Mouse (Mus musculus): ENCODE data around the gene Bub1b. TPM values are rescaled to one million over a fixed set of nuclear protein-coding genes. Genes with fewer than 3 reads are reported as not detected.
A peak's percentile ranks its signal among the peaks of the same experiment; 100 is the strongest.
"Not testable (repeated sequence)": the region's sequence is repeated elsewhere in the genome, so short reads cannot be mapped to it uniquely, and the experiment has no call there.

The Bub1b gene
- 2.9 and 3.4 TPM in 2 replicates for polyA plus RNA-seq (2012; rRNA removed)

DNA sequence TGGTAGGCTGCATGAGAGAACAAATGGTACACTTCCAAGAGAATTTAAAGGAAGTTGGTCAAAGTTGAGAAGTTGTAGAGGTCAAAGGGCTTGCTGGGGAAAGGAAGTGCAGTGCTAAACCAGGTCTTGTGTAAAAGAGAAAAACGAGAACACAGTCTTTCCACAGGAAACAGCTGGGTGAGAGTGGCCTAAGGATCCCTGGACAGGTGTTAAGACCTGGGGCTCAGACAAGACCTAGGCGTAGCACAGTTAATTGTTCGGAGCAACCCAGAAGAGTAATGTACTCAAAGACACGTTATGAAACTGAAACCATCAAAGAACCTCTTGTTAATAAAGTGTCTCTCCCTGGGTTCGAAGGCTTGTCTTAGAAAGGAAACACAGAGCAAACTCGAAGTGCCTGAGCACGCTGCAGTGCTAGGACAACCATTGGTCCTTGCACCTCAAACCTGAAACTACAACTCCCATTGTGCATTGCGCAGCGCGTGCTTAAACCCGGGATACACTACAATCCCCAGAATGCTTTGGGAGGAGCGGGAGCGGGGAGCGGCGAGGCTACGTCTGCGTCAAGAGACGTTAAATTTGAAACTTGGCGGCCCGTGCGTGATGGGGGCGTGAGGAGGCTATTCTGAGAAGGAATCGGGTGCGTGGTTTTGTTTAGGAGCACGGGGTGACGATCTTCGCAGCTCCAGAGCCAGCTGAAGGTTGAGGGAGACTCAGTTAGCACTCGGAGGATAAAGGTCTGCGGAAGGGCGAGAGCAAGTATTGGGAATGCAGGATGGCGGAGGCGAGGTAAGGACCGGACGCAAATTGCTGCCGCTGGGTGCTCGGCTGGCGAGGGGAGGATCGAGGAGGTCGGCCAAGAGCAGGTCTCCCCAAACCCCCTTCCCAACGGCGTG is at the start of gene Bub1b:
Gene Bub1b, plus strand, starts transcription at position 539 of the 896 bp plus-strand sequence.
- DNase-seq = peak; percentile 87 to 90
- Histone ChIP-seq H3K4me3 (replicated peaks; ENCODE audit: insufficient read depth, low read depth, low read length) (peak within 1 kb of the TSS; percentile 86), H3K4me1 (ENCODE audit: control insufficient read depth, insufficient read depth, low read length) (no peaks in the 10 kb centered on the region), H3K27me3 (ENCODE audit: control insufficient read depth, insufficient read depth, low read length) (no peaks in the 10 kb centered on the region), H3K27ac (ENCODE audit: insufficient read depth, low read length) (no peak within 1 kb of the TSS)
- TF ChIP-seq CTCF (IDR thresholded peaks at IDR 0.05; ENCODE audit: borderline replicate concordance, insufficient read depth, low read depth, low read length) (no peak), POLR2A (IDR thresholded peaks at IDR 0.05; ENCODE audit: borderline replicate concordance, insufficient read depth, low read length) (no peak)
- WGBS = 5% methylated on average over 41 of the region's 41 CpGs

DNA sequence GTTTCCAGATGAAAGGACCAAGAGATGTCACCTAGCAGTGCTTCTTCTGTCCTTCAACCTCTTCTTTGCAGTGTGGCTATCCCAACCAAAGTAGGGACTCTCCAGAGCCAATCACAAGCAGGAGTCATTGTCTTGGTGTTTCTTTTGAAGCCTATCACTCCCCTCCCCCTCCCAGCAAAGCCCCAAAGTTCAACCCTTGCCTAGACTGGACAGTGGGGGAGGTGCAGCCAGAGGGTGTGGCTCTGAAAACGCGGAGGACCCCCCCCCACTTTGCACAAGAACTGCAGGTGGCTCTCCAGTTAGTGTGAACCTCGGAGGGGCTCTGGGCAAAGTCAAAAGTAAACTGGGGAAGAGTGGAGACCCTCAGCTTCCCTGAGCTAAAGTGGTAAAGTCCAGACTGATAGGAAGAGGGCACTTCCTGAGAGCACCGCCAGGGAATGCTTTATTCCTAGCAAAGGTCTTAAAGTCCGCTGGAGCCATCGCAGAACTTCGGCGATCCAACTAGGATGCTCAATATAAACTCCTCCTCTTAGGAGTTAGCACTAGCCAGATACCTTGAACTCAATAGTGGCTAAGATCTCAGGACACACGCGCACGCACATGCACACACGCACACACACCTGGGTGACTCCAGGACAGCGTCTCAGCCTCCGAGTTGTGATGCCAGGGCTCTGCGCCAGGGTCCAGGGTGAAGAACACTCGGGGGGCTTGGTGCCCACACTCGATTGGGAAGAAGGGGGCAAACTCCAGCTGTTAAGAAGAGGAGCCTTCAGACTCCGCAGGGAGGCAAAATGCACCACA is 49.4 kb upstream of the Bub1b start:
- WGBS = 1% methylated on average over 18 of the region's 18 CpGs
- Histone ChIP-seq H3K27ac (ENCODE audit: insufficient read depth, low read length) (no peak overlapping the region), H3K27me3 (ENCODE audit: control insufficient read depth, insufficient read depth, low read length) (no peaks in the 10 kb centered on the region), H3K4me1 (ENCODE audit: control insufficient read depth, insufficient read depth, low read length) (peaks cover 41% of the 10 kb centered on the region), H3K4me3 (replicated peaks; ENCODE audit: insufficient read depth, low read depth, low read length) (peak overlapping the region; percentile 72)
- DNase-seq = peak in 1 of 2 experiments; percentile 53
- TF ChIP-seq CTCF (IDR thresholded peaks at IDR 0.05; ENCODE audit: borderline replicate concordance, insufficient read depth, low read depth, low read length) = 0 out of 2 replicates have a peak, but pooled peaks have one; percentile 14
- no peak for TF ChIP-seq POLR2A (IDR thresholded peaks at IDR 0.05; ENCODE audit: borderline replicate concordance, insufficient read depth, low read length)

DNA sequence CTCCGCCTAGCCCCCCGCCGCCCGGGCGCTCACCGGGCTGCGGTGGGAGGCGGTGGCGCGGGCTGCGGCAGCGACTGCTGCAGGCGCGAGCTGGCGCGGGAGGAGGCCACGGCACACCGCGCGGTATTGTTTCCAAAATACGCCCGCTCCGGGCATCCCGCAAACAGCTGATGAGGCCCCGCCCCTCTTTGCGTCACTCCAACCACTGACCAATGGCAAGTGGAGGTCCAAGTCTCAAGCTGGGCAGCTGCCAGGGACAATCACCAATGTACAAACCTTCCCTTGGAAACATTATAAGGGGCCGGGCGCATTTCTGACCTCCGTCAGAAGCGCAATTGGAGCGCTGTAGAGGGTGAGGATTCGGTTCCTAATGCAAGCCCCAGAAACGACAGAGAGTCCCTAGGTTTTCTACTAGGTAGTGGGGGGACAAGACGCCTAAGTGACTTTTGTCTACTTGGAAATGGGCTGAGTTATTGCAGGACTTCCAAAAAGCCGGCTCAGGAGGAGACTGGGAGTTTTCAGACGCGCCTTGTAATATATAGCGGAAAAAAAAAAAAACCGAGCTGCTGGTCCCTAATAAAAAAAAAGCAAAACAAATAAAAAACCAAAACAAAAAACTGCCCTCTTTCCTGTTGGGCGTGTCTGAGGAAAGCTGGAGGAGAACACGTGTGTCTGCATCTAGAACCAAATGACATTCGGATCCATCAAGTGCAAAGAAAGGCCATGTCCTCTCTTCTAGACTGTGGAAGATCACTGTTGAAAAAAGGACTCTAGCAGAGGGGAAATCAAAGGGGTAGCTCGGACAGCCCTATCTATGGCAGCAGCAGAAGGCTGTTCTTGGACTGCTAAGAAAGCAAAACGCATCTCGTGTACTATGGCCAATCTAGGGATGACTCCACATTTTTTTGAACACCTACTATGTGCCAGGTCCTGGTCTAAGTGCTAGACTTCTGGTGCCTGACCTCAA is 48.2 kb upstream of the Bub1b start, which contains the start of gene Bmf:
Gene Bmf, minus strand, starts transcription at position 181 of the 967 bp plus-strand sequence.
- DNase-seq = peak; percentile 99
- Histone ChIP-seq H3K27ac (ENCODE audit: insufficient read depth, low read length) (0 out of 2 replicates have a peak within 1 kb of the TSS, but pooled peaks have one; percentile 51), H3K4me1 (ENCODE audit: control insufficient read depth, insufficient read depth, low read length) (peaks cover 31% of the 10 kb centered on the region), H3K27me3 (ENCODE audit: control insufficient read depth, insufficient read depth, low read length) (no peaks in the 10 kb centered on the region), H3K4me3 (replicated peaks; ENCODE audit: insufficient read depth, low read depth, low read length) (peak within 1 kb of the TSS; percentile 72)
- WGBS = 2% methylated on average over 45 of the region's 45 CpGs
- TF ChIP-seq CTCF (IDR thresholded peaks at IDR 0.05; ENCODE audit: borderline replicate concordance, insufficient read depth, low read depth, low read length) (no peak), POLR2A (IDR thresholded peaks at IDR 0.05; ENCODE audit: borderline replicate concordance, insufficient read depth, low read length) (peak; percentile 59)

DNA sequence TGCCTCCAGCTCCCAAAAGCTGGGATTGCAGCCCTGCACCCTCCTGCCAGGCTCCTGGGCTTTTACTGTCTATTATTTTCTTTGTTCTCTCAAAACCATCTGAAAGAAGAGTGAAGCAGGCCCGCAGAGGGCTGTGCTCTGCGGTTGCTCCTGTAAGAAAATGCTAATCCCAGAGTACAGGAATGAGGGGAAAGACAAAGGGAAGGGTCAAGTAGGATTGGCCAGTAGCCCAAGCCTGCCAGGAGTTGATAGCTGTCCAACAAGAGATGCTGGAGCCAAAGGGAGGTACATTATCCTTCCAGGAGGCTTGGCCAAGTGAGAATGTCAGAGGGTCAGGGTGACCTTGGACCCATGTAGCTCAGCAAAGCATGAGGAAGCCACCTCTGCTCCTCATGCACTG is 46.4 kb upstream of the Bub1b start:
- Histone ChIP-seq H3K4me1 (ENCODE audit: control insufficient read depth, insufficient read depth, low read length) (peaks cover 15% of the 10 kb centered on the region), H3K27me3 (ENCODE audit: control insufficient read depth, insufficient read depth, low read length) (no peaks in the 10 kb centered on the region), H3K27ac (ENCODE audit: insufficient read depth, low read length) (no peak overlapping the region), H3K4me3 (replicated peaks; ENCODE audit: insufficient read depth, low read depth, low read length) (no peak overlapping the region)
- DNase-seq = no peak
- 22% methylated on average over 2 of the region's 2 CpGs for WGBS
- TF ChIP-seq POLR2A (IDR thresholded peaks at IDR 0.05; ENCODE audit: borderline replicate concordance, insufficient read depth, low read length) (no peak), CTCF (IDR thresholded peaks at IDR 0.05; ENCODE audit: borderline replicate concordance, insufficient read depth, low read depth, low read length) (no peak)

DNA sequence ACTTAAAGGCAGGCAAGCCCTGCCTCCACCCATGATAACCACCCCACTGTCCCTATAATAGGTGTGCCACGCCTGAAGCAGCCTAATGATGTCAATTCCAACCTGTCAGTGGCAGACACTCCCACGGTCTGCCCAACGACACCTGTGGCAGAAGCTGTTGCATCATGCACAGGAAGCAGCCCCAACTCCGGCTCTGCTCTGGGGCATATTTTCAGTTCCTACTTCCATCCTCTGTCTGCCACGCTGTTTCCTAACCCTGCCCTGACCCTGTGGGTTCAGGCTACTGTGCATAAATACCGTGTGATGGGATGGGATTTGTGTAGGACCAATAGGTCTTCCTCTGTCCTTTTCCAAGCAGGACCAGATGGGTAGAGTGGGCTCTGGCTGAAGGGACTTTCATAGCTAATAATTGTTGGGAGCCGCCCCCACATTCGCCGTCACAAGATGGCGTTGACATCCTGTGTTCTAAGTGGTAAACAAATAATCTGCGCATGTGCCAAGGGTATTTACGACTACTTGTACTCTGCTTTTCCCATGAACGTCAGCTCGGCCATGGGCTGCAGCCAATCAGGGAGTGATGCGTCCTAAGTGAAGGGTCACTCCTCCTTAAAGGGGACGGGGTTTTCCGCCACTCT is 43.5 kb upstream of the Bub1b start:
- peak; percentile 52 to 79 for DNase-seq
- H3K4me1 ChIP-seq (ENCODE audit: control insufficient read depth, insufficient read depth, low read length); H3K27me3 ChIP-seq (ENCODE audit: control insufficient read depth, insufficient read depth, low read length): not testable (repeated sequence)
- H3K4me3 ChIP-seq (replicated peaks; ENCODE audit: insufficient read depth, low read depth, low read length) = peak overlapping the region; percentile 87
- peak; percentile 35; the same call in 1 of the 2 replicates for TF ChIP-seq POLR2A (IDR thresholded peaks at IDR 0.05; ENCODE audit: borderline replicate concordance, insufficient read depth, low read length)
- 65% methylated on average over 17 of the region's 17 CpGs for WGBS
- H3K27ac ChIP-seq (ENCODE audit: insufficient read depth, low read length) = peak overlapping the region; percentile 90

DNA sequence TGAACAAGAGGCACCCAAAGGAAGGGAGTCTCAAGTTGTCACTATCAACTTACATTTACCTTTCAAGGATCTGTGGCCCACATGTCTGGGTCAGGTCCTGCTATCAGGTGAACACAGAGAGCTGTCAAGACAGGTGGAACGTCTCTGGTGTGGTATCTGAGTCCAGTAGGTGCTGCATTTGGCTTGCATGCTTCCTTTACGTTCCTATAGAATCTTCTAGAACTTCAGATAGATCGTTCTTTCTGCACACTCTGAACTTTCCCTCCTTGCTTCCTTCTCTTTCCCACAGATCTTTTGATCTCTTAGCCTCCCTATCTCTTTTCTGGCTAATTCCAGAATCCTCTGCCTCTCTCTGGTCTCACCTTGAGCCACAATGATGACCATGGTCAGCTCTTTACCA is 39.6 kb upstream of the Bub1b start:
- TF ChIP-seq CTCF (IDR thresholded peaks at IDR 0.05; ENCODE audit: borderline replicate concordance, insufficient read depth, low read depth, low read length) (no peak), POLR2A (IDR thresholded peaks at IDR 0.05; ENCODE audit: borderline replicate concordance, insufficient read depth, low read length) (no peak)
- Histone ChIP-seq H3K27me3 (ENCODE audit: control insufficient read depth, insufficient read depth, low read length) (no peaks in the 10 kb centered on the region), H3K4me3 (replicated peaks; ENCODE audit: insufficient read depth, low read depth, low read length) (no peak overlapping the region), H3K4me1 (ENCODE audit: control insufficient read depth, insufficient read depth, low read length) (no peaks in the 10 kb centered on the region), H3K27ac (ENCODE audit: insufficient read depth, low read length) (no peak overlapping the region)
- 90% methylated on average over 3 of the region's 3 CpGs for WGBS
- DNase-seq = no peak

Measured in cerebellum, adult 2 months (tissue).